Comparison of ENCODE assay signal across 7 mouse cellular contexts in the genomic region with DNA sequence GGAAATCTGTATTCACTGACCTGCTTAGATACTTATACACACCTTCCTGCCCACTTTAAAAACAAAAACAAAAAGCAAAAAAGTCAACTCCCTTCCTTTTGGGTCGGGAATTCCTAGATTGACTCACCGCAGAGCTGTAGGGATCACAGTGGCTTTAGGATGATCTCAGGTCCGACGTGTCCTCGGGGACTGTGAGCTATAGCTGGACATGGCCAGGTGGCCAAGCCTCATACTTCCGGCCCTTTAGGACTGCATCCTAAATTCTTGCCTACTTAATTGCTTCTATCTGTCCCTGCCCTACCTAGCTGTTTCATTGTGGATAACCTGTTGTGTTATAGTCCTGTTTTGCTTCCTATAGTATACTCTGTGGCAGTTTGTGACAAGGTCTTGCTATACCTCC. TPM values are rescaled to one million over a fixed set of nuclear protein-coding genes. Genes with fewer than 3 reads are reported as not detected.
DNase-seq lines count a peak whose midpoint lies in the region; ATAC-seq and TF ChIP-seq lines count a peak whose summit lies in the region.
"Not testable (repeated sequence)": the region's sequence is repeated elsewhere in the genome, so short reads cannot be mapped to it uniquely, and the experiment has no call there.

No protein-coding gene starts in this region.

- peak overlapping the region; percentile 88 for H3K4me3 ChIP-seq in bone marrow macrophage, adult 2 months (ENCODE audit: insufficient read depth, low read length)
- peak overlapping the region; percentile 57 for H3K4me3 ChIP-seq in forebrain, embryonic 10.5 days
- peak overlapping the region; percentile 65 for H3K4me3 ChIP-seq in heart, embryonic 13.5 days
- H3K4me3 ChIP-seq in intestine, embryonic 15.5 days (replicated peaks) = peak overlapping the region; percentile 51
- peak overlapping the region; percentile 47 for H3K4me3 ChIP-seq in limb, embryonic 14.5 days (replicated peaks; ENCODE audit: low read length)
- H3K4me3 ChIP-seq in lung, postnatal 0 days (ENCODE audit: low read depth, low read length) = peak overlapping the region; percentile 55
- peak overlapping the region; percentile 48 for H3K4me3 ChIP-seq in neural tube, embryonic 13.5 days

- H3K27ac ChIP-seq in bone marrow macrophage, adult 2 months (ENCODE audit: insufficient read depth, low read depth, low read length) = peak overlapping the region; percentile 97
- H3K27ac ChIP-seq in forebrain, embryonic 10.5 days = peak overlapping the region; percentile 89
- H3K27ac ChIP-seq in heart, embryonic 13.5 days (replicated peaks) = peak overlapping the region; percentile 93
- peak overlapping the region; percentile 90 for H3K27ac ChIP-seq in intestine, embryonic 15.5 days
- peak overlapping the region; percentile 83 for H3K27ac ChIP-seq in limb, embryonic 14.5 days (replicated peaks; ENCODE audit: low read depth, low read length)
- H3K27ac ChIP-seq in lung, postnatal 0 days (ENCODE audit: low read length) = peak overlapping the region; percentile 84
- peak overlapping the region; percentile 89 for H3K27ac ChIP-seq in neural tube, embryonic 13.5 days (replicated peaks)

- not testable (repeated sequence) for DNase-seq in forebrain, embryonic 10.5 days (ENCODE audit: extremely low spot score, low spot score); limb, embryonic 14.5 days (ENCODE audit: low spot score); lung, postnatal 0 days (ENCODE audit: low spot score)

- not testable (repeated sequence) for H3K4me1 ChIP-seq in bone marrow macrophage, adult 2 months (ENCODE audit: control insufficient read depth, insufficient read depth, low read length); intestine, embryonic 15.5 days (replicated peaks); limb, embryonic 14.5 days (ENCODE audit: control insufficient read depth, insufficient read depth, low read length); lung, postnatal 0 days (ENCODE audit: insufficient read depth, low read depth, low read length)
- peaks cover 14% of the 10 kb centered on the region for H3K4me1 ChIP-seq in forebrain, embryonic 10.5 days
- H3K4me1 ChIP-seq in heart, embryonic 13.5 days = peaks cover 12% of the 10 kb centered on the region
- H3K4me1 ChIP-seq in neural tube, embryonic 13.5 days (replicated peaks) = peaks cover 14% of the 10 kb centered on the region

- peak overlapping the region; percentile 81 for H3K4me2 ChIP-seq in heart, embryonic 13.5 days
- H3K4me2 ChIP-seq in intestine, embryonic 15.5 days (replicated peaks) = peak overlapping the region; percentile 63
- peak overlapping the region; percentile 57 for H3K4me2 ChIP-seq in limb, embryonic 14.5 days (replicated peaks; ENCODE audit: low read depth, low read length, severe bottlenecking)
- H3K4me2 ChIP-seq in lung, postnatal 0 days (replicated peaks; ENCODE audit: low read depth, low read length) = peak overlapping the region; percentile 64
- peak overlapping the region; percentile 64 for H3K4me2 ChIP-seq in neural tube, embryonic 13.5 days

- not testable (repeated sequence) for H3K27me3 ChIP-seq in forebrain, embryonic 10.5 days (ENCODE audit: poor library complexity, severe bottlenecking); heart, embryonic 13.5 days (replicated peaks); intestine, embryonic 15.5 days (replicated peaks); limb, embryonic 14.5 days (ENCODE audit: control insufficient read depth, insufficient read depth, low read length); lung, postnatal 0 days (replicated peaks; ENCODE audit: insufficient read depth, low read length); neural tube, embryonic 13.5 days

- not testable (repeated sequence) for H3K9me3 ChIP-seq in forebrain, embryonic 10.5 days; heart, embryonic 13.5 days; intestine, embryonic 15.5 days; limb, embryonic 14.5 days (ENCODE audit: control insufficient read depth, low read length); lung, postnatal 0 days (ENCODE audit: low read length); neural tube, embryonic 13.5 days

- TF ChIP-seq EP300 in lung, postnatal 0 days (IDR thresholded peaks at IDR 0.05) = not testable (repeated sequence)

- H3K36me3 ChIP-seq in forebrain, embryonic 10.5 days (replicated peaks) = peaks cover 18% of the 10 kb centered on the region
- peaks cover 13% of the 10 kb centered on the region for H3K36me3 ChIP-seq in heart, embryonic 13.5 days
- H3K36me3 ChIP-seq in intestine, embryonic 15.5 days; limb, embryonic 14.5 days (ENCODE audit: control insufficient read depth, insufficient read depth, low read length); lung, postnatal 0 days (ENCODE audit: insufficient read depth, low read length); neural tube, embryonic 13.5 days: not testable (repeated sequence)

- not testable (repeated sequence) for TF ChIP-seq CTCF in bone marrow macrophage, adult 2 months (IDR thresholded peaks at IDR 0.05; ENCODE audit: low read depth, low read length); lung, postnatal 0 days (IDR thresholded peaks at IDR 0.05)

- WGBS in forebrain, embryonic 10.5 days = 14% methylated on average over 6 of the region's 6 CpGs
- 8% methylated on average over 6 of the region's 6 CpGs for whole genome bisulfite sequencing in heart, embryonic 13.5 days
- 5% methylated on average over 6 of the region's 6 CpGs for WGBS in intestine, embryonic 15.5 days
- 8% methylated on average over 6 of the region's 6 CpGs for WGBS in limb, embryonic 14.5 days
- WGBS in lung, postnatal 0 days = 4% methylated on average over 6 of the region's 6 CpGs
- WGBS in neural tube, embryonic 13.5 days = 9% methylated on average over 6 of the region's 6 CpGs

- not testable (repeated sequence) for TF ChIP-seq POLR2A in bone marrow macrophage, adult 2 months (IDR thresholded peaks at IDR 0.05; ENCODE audit: borderline replicate concordance, low read depth, low read length); limb, embryonic 14.5 days (IDR thresholded peaks at IDR 0.05; ENCODE audit: borderline replicate concordance, extremely low read depth, insufficient read depth, insufficient read length)

- not testable (repeated sequence) for ATAC-seq in heart, embryonic 13.5 days (ENCODE audit: extremely low read depth, insufficient number of reproducible peaks, low FRiP score, low TSS enrichment); limb, embryonic 14.5 days (ENCODE audit: low FRiP score, low read depth); lung, postnatal 0 days
- ATAC-seq in intestine, embryonic 15.5 days = peak; percentile 39
- ATAC-seq in neural tube, embryonic 13.5 days (ENCODE audit: low read depth) = peak; percentile 60

- H3K9ac ChIP-seq in heart, embryonic 13.5 days = peak overlapping the region; percentile 81
- H3K9ac ChIP-seq in intestine, embryonic 15.5 days = peak overlapping the region; percentile 53
- peak overlapping the region; percentile 58 for H3K9ac ChIP-seq in limb, embryonic 14.5 days (ENCODE audit: low read depth, low read length, severe bottlenecking)
- H3K9ac ChIP-seq in lung, postnatal 0 days (replicated peaks; ENCODE audit: low read depth) = peak overlapping the region; percentile 39; the same call in 1 of the 2 replicates
- H3K9ac ChIP-seq in neural tube, embryonic 13.5 days = peak overlapping the region; percentile 68

RNA-seq across cellular contexts. Expression of a gene that starts 0.8 kb away (rescaled TPM):
- polyA plus RNA-seq in bone marrow macrophage, adult 2 months (2012; ENCODE audit: insufficient read depth, insufficient read length, missing spikeins) = 7.7 and 45.7 TPM in 2 replicates
- not detected in 2 replicates for polyA plus RNA-seq in forebrain, embryonic 10.5 days (2016; fragmentation: Nextera tagmentation; extraction: Ambion mirVana)
- polyA plus RNA-seq in heart, embryonic 13.5 days (2015; fragmentation: Nextera tagmentation; extraction: Ambion mirVana) = not detected in 2 replicates
- polyA plus RNA-seq in intestine, embryonic 15.5 days (2015; fragmentation: Nextera tagmentation; extraction: Ambion mirVana) = not detected in 2 replicates
- 42.1 and 42.8 TPM in 2 replicates for polyA plus RNA-seq in limb, embryonic 14.5 days (2012; rRNA removed)
- not detected in 2 replicates for polyA plus RNA-seq in limb, embryonic 14.5 days (2014; fragmentation: Nextera tagmentation; extraction: Ambion mirVana)
- polyA plus RNA-seq in lung, postnatal 0 days (2015; fragmentation: Nextera tagmentation; extraction: Ambion mirVana) = not detected in 2 replicates
- polyA plus RNA-seq in neural tube, embryonic 13.5 days (2015; fragmentation: Nextera tagmentation; extraction: Ambion mirVana) = 2.7 TPM in 1 of 2 replicates, not detected in the other

RNA-seq across cellular contexts. Expression of a gene that starts 10.7 kb away (rescaled TPM):
- 1.7 and 4.5 TPM in 2 replicates for polyA plus RNA-seq in bone marrow macrophage, adult 2 months (2012; ENCODE audit: insufficient read depth, insufficient read length, missing spikeins)
- polyA plus RNA-seq in forebrain, embryonic 10.5 days (2016; fragmentation: Nextera tagmentation; extraction: Ambion mirVana) = 0.73 and 1.3 TPM in 2 replicates
- 0.74 TPM in 1 of 2 replicates, not detected in the other for polyA plus RNA-seq in heart, embryonic 13.5 days (2015; fragmentation: Nextera tagmentation; extraction: Ambion mirVana)
- 2.6 and 3.0 TPM in 2 replicates for polyA plus RNA-seq in intestine, embryonic 15.5 days (2015; fragmentation: Nextera tagmentation; extraction: Ambion mirVana)
- polyA plus RNA-seq in limb, embryonic 14.5 days (2012; rRNA removed) = 0.15 and 0.31 TPM in 2 replicates
- polyA plus RNA-seq in limb, embryonic 14.5 days (2014; fragmentation: Nextera tagmentation; extraction: Ambion mirVana) = 0.37 and 0.39 TPM in 2 replicates
- 0.80 and 1.2 TPM in 2 replicates for polyA plus RNA-seq in lung, postnatal 0 days (2015; fragmentation: Nextera tagmentation; extraction: Ambion mirVana)
- not detected in 2 replicates for polyA plus RNA-seq in neural tube, embryonic 13.5 days (2015; fragmentation: Nextera tagmentation; extraction: Ambion mirVana)

RNA-seq across cellular contexts. Expression of a gene that starts 14.2 kb away (rescaled TPM):
- polyA plus RNA-seq in bone marrow macrophage, adult 2 months (2012; ENCODE audit: insufficient read depth, insufficient read length, missing spikeins) = 219 and 232 TPM in 2 replicates
- 82.4 and 83.6 TPM in 2 replicates for polyA plus RNA-seq in forebrain, embryonic 10.5 days (2016; fragmentation: Nextera tagmentation; extraction: Ambion mirVana)
- 36.5 and 41.3 TPM in 2 replicates for polyA plus RNA-seq in heart, embryonic 13.5 days (2015; fragmentation: Nextera tagmentation; extraction: Ambion mirVana)
- polyA plus RNA-seq in intestine, embryonic 15.5 days (2015; fragmentation: Nextera tagmentation; extraction: Ambion mirVana) = 96.6 and 99.1 TPM in 2 replicates
- polyA plus RNA-seq in limb, embryonic 14.5 days (2012; rRNA removed) = 37.7 and 42.1 TPM in 2 replicates
- polyA plus RNA-seq in limb, embryonic 14.5 days (2014; fragmentation: Nextera tagmentation; extraction: Ambion mirVana) = 52.4 and 52.6 TPM in 2 replicates
- 74.6 and 76.8 TPM in 2 replicates for polyA plus RNA-seq in lung, postnatal 0 days (2015; fragmentation: Nextera tagmentation; extraction: Ambion mirVana)
- polyA plus RNA-seq in neural tube, embryonic 13.5 days (2015; fragmentation: Nextera tagmentation; extraction: Ambion mirVana) = 25.8 and 27.4 TPM in 2 replicates

RNA-seq across cellular contexts. Expression of a gene that starts 14.4 kb away (rescaled TPM):
- 131 and 158 TPM in 2 replicates for polyA plus RNA-seq in bone marrow macrophage, adult 2 months (2012; ENCODE audit: insufficient read depth, insufficient read length, missing spikeins)
- 44.8 and 45.3 TPM in 2 replicates for polyA plus RNA-seq in forebrain, embryonic 10.5 days (2016; fragmentation: Nextera tagmentation; extraction: Ambion mirVana)
- polyA plus RNA-seq in heart, embryonic 13.5 days (2015; fragmentation: Nextera tagmentation; extraction: Ambion mirVana) = 34.9 and 38.2 TPM in 2 replicates
- 65.5 and 67.5 TPM in 2 replicates for polyA plus RNA-seq in intestine, embryonic 15.5 days (2015; fragmentation: Nextera tagmentation; extraction: Ambion mirVana)
- polyA plus RNA-seq in limb, embryonic 14.5 days (2012; rRNA removed) = 82.3 and 122 TPM in 2 replicates
- 50.3 and 54.0 TPM in 2 replicates for polyA plus RNA-seq in limb, embryonic 14.5 days (2014; fragmentation: Nextera tagmentation; extraction: Ambion mirVana)
- polyA plus RNA-seq in lung, postnatal 0 days (2015; fragmentation: Nextera tagmentation; extraction: Ambion mirVana) = 52.0 and 52.3 TPM in 2 replicates
- 90.2 and 103 TPM in 2 replicates for polyA plus RNA-seq in neural tube, embryonic 13.5 days (2015; fragmentation: Nextera tagmentation; extraction: Ambion mirVana)

RNA-seq across cellular contexts. Expression of a gene that starts 20.3 kb away (rescaled TPM):
- 16.7 and 21.3 TPM in 2 replicates for polyA plus RNA-seq in bone marrow macrophage, adult 2 months (2012; ENCODE audit: insufficient read depth, insufficient read length, missing spikeins)
- polyA plus RNA-seq in forebrain, embryonic 10.5 days (2016; fragmentation: Nextera tagmentation; extraction: Ambion mirVana) = 503 and 517 TPM in 2 replicates
- 148 TPM in 2 replicates for polyA plus RNA-seq in heart, embryonic 13.5 days (2015; fragmentation: Nextera tagmentation; extraction: Ambion mirVana)
- 236 and 265 TPM in 2 replicates for polyA plus RNA-seq in intestine, embryonic 15.5 days (2015; fragmentation: Nextera tagmentation; extraction: Ambion mirVana)
- 127 and 143 TPM in 2 replicates for polyA plus RNA-seq in limb, embryonic 14.5 days (2012; rRNA removed)
- 218 and 219 TPM in 2 replicates for polyA plus RNA-seq in limb, embryonic 14.5 days (2014; fragmentation: Nextera tagmentation; extraction: Ambion mirVana)
- polyA plus RNA-seq in lung, postnatal 0 days (2015; fragmentation: Nextera tagmentation; extraction: Ambion mirVana) = 52.4 and 61.2 TPM in 2 replicates
- 215 and 219 TPM in 2 replicates for polyA plus RNA-seq in neural tube, embryonic 13.5 days (2015; fragmentation: Nextera tagmentation; extraction: Ambion mirVana)
